Mouse (Mus musculus): ENCODE data around the gene Fam129b.
A peak's percentile ranks its signal among the peaks of the same experiment; 100 is the strongest.
"Not testable (repeated sequence)": the region's sequence is repeated elsewhere in the genome, so short reads cannot be mapped to it uniquely, and the experiment has no call there.

The Fam129b gene

DNA sequence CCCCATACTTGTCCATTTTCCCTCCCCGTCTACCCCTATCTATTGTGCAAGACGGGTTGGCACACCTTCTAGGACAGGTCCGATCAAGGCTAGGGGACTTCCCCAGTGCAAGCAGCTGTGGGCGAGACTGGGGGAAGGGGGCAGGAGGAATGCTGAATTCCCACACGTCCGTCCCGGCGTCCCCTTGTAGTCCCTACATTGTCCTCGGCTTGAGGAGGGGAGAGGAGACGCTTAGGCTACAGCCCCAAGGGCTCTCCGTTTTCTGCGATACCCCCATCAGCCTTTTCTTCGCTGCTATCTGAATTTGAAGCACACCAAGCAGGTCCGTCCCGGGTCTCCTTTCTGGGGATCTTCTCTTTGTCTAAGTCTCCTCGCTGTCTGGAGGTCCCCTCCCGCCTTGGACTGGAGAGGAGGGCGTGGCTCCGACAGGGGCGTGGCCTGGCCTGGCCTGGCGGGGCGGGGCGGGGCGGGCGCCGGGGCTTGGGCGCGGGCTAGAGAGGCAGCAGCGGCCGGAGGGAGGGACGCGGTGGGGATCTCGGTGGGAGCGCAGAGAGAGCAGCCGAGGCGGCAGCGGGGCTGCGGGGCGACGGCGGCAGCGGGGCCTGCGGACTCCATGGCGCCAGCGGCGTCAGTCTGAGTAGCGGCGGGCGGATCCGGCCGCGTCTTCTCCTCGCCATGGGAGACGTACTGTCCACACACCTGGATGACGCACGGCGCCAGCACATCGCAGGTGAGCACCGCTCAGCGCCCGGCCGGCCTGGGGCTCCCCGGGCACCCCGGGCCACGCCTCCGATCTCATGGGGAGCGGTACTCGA is at the start of gene Fam129b:
Gene Fam129b (plus strand): TSS at position 440 of the 815 bp plus-strand sequence.
- DNase-seq: peak; percentile 93

DNA sequence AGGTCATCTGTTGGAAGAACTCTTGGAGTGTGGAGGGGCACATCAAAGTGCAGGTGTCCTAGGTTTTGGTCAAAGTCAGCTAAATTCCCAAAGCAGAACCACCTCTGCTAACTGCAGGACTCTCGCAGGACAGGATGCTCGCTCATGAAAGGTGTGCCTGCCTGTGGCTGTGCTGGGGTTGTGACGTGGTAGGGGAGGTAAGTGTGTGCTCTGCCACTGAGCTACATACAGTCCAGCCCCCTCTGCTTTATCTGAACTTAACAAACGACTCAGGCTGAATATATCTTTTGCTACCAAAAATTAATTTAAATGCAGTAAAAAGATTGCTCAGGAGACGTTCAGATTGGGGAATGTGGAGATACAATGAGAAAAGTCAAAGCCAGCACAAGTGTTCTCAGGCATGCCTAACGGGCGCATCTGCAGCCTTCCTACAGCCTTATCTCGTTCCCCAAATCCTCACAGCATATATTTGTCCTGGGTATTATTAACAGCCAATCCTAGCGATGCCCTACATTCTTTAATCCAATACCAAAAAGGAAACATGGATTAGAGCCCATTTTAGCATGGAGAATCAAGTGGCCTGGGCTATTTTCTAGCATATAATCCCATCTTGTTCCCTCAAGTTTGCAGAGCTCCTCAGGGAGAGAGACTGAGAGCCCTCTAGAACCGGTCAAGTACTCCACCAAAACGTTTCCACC is 46.8 kb upstream of the Fam129b start:
- no peak for DNase-seq

DNA sequence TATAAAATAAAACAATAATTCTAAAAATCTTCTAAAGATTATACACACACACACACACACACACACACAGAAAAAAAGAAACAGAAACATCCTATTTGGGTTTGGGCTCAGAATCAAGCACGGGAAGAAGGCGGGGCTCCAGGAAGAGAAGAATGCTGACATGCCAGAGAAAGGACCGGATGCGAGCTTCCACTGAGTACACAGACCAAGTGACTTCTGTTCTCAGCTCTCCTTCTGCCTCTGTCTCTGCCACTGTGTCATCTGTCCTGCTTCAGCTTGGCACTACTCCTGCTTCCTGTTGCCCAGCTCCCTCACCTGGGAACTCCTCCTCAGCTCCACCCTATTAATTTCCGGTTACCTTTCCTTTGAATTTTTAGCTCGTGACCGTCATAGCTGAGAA is 41.4 kb upstream of the Fam129b start:
- peak; percentile 69 for DNase-seq

DNA sequence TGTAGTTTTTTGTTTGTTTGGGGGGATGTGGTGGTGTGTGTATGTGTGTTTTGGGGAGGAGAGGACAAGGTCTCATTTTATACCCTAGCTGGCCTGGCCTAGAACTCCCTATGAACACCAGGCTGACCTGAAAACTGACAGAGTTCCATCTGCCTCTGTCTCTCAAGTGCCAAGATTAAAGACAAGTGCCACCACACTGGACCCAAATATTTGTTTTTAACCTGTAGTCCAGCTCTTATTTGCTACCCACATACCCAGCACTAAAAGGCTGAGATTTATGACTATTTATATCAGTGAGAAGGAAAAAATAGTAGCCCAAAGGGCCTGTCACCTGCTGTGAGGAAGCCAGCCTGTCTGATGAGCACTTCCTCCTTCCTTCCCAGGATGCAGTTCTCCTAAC is 40.3 kb upstream of the Fam129b start:
- DNase-seq: no peak

DNA sequence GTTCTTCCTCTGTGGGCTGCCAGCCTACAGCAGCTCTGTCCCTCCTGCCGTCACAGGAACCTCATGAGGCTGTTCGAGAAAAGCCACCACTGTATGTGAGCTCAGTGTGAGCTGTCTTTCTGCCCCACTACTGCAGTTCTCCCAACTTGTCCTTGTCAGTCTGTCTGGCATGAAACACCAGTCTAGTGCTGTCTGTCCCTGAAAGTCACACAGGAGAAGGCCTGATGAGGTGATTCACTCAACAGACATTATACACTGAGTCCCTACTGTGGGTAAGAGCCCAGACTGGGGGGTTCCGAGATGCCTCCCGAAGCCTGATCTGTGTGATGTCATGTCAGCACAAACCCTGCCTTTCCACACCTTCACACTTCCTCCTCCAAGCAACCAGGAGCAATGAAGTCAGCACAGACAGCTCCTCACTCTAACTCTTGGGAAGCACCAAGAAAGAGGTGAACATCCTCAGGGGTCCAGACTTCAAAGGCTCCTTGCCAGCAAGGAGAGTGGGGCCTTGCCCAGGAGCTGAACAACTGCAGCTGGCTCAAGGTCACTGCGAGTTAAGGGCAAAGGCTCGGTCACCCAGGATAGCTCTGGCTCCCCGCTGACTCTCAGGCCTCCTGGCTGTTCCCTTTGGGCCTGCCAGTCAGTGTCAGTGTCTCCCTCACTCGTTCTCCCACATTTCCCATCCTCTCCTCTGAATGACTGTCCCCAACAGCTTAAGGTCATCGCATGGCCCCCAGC is 37.6 kb upstream of the Fam129b start:
- DNase-seq: no peak

DNA sequence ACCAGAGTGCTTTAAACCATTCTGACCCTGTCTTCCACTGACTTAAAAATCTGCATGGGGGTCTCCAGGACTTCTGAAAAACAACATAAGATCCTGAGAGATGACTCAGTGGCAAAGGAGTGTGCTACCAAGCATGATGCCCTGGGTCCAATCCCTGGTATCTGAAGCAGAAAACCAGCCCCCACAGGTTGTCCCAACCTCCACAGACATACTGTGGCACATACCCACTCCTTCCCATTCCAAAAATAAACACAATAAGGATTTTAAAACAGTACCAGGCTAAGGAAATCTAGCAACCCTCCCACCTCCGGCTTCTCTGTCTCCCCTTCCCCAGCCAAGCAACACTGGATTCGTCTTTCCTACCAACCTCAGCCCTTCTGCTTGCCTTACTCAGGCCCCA is 36.7 kb upstream of the Fam129b start:
- no peak for DNase-seq

DNA sequence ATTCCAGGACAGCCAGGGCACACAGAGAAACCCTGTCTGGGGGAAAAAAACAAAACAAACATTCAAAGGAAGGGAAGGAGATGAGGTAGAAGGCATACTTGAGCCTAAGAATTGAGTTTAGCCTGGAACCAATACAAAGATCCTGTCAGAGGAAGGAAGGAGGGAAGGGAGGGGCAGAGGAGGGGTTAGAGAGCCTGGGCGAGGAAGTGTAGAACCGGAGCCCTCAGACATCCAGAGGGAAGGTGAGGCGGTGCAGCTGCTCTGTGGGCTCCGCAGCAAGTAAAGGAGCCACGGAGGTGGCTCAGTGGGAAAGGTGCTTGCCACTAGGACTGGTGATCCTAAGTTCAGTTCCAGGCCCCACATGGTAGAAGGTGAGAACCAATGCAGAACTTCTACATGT is 34.8 kb upstream of the Fam129b start:
- DNase-seq: no peak

DNA sequence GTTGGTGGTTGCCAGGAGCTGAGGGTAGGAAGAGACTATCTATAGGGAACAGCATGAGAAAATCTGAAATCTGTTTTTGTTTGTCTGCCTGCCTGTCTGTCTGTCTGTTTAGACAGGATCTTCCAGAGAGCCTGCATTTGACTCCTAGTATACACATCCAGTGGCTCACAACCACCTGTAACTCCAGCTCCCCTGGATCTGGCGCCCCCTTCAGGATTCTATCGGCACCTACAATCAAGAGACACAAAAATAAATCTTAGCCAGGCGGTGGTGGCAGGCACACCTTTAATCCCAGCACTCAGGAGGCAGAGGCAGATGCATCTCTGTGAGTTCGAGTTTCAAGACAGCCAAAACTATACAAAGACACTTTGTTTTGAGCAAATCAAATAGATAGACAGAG is 33.4 kb upstream of the Fam129b start:
- DNase-seq: no peak

DNA sequence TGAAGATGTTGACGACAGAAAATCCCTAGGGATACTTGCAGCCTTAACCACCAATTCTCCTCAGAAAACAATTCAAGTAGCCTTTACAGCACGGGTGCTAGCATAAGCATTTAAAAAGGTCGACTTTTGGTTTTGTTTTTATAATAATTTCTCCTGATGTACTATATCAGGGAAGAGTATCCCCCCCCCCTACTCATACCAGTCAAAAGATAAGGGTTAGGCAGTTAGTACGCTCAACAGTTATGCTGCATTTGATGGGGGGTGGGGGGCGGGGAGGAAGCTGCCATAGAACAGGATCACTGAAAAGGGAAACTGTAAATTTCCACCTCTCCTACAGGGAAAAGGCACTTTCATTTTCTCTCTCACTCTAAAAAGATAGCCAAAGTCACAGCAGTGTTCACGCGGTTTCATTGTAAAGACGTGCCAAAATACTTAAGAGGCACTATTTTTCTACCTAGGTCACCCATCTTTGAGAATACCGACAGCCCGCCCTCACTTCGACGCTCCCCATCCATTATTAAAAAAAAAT is 30.3 kb upstream of the Fam129b start:
- DNase-seq: no peak

DNA sequence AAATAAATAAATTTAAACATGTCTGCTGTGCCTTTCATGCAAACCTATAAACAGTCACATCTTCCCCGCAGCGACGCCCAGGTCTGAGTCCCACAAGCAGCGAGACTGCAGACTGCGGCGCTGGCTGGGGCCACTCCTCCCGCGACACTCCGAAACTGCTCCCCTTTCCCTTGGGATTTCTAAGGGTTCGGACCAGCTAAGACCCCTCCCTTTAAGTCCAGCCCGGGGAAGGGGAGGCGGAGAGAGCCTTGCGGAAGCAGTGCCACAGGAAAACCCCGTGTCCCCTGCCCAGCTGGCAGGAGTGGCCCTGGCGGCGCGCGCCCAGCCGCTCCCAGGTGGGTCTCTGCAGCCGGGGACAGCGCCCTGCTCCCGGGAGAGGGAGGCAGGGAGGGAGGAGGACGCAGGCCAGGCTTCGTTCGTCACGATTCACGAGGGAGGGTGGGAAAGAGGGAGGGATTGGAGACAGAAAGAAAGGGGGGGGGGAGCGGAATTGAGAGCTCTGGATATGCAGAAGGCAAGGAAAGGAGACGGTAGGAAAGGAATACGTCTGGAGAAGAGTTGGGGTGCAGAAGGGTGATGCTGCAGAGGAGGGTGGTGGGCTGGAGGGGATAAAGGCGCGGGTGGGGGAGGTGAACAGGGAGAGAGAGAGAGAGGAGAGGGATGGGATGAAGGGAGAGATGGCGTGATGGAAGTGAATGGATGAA is 29.7 kb upstream of the Fam129b start:
- peak; percentile 63 for DNase-seq

DNA sequence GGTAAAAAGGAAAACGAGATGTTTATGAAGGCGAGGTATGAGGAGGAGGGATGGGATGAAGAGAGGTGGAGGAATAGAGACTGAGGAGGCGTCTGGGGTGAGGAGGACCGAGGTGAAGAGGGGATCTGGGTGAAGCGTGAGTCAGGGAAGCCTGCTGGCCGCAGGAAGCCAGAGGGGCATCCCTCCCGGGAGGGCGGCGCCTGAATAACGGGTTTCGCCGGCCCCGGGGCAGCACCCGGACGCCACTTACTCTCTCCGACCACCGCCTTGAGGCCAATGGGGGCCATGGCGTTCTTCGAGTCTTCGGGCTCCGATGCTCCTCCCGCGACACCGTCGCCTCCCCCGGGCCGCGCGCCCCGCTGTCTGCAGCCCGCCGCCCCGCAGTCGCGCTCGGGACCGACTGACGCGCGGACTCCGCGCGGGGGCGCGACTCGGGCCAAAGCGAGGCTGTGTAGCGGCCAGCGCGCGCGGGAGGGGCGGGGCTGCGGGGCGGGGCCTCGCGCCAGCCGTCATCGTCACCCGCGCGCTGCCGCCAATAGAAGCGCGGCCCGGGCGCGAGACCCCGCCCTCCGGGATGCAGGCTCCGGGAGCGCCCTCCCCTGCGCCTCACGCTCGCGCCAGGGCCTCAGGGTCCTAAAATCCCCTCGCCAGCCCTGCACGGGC is 29.0 kb upstream of the Fam129b start, which contains the start of gene Stxbp1:
Gene Stxbp1 (minus strand): TSS at position 441 of the 663 bp plus-strand sequence.
- peak; percentile 93 for DNase-seq

DNA sequence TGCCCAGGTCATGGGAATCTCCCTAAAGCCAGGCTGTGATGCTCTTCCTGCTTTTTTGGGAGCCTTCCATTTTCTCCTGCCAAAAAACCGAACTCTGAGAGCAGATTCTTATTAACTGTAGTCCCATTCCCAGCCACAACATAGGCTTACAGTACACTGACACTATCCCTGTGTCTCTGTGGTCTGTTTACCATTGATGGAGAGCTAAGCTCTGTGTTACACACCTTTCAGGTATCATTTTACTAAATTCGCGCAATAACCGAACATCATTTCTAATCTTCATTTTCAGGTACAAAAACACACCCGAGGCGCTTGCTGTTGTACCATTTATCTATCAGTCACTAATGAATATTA is 28.5 kb upstream of the Fam129b start:
- DNase-seq: no peak

DNA sequence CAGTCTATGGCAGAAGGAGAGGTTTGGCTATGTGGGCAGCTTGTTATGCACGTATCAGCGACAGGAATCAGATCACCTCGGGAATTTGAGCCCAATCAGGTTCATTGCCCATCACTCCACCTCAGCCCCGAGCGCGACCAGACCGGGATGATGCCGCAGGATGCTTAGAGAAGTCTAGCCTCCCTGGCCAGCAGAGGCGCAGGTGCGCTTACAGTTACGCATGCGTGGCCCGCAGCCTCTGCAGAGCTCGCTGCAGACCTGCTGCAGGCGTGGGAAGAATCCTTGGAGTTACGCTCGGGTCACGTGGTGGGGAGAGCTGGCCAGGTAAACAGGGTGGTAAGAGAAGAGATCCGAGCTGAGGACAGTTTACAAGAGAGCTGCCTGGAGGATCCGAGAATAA is 23.8 kb upstream of the Fam129b start:
- peak; percentile 56 for DNase-seq

DNA sequence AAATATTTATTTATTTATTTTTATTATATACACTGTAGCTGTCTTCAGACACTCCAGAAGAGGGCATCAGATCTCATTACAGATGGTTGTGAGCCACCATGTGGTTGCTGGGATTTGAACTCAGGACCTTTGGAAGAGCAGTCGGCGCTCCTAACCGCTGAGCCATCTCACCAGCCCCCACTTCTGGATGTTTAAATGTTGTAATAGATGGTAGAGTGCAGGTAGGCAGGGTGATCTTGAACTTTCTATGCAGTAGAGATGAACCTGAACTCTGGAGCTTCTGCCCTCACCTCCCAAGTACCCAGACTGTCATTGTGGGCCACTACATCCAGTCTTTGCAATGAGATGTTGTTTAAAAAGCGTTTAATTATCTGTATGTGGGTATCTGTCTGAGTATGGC is 22.2 kb upstream of the Fam129b start:
- not testable (repeated sequence) for DNase-seq

DNA sequence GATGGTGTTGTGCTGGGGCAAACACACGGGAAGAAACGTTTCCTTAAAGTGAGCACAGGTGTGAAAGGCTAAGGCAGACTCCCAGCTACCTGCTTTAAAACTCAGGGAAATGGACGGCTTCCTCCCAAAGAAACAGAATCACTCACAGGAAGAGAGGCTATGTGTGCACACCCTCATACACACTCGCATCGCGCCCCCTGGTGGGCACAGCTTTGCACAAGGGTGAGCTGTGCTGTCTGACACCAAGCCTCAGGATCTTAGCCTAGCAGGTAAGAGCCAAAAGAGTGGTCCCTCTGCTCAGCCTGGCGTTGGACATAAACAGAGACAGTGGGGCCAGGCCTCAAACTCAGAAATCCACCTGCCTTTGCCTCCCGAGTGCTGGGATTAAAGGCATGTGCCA is 21.7 kb upstream of the Fam129b start:
- DNase-seq: peak; percentile 97

DNA sequence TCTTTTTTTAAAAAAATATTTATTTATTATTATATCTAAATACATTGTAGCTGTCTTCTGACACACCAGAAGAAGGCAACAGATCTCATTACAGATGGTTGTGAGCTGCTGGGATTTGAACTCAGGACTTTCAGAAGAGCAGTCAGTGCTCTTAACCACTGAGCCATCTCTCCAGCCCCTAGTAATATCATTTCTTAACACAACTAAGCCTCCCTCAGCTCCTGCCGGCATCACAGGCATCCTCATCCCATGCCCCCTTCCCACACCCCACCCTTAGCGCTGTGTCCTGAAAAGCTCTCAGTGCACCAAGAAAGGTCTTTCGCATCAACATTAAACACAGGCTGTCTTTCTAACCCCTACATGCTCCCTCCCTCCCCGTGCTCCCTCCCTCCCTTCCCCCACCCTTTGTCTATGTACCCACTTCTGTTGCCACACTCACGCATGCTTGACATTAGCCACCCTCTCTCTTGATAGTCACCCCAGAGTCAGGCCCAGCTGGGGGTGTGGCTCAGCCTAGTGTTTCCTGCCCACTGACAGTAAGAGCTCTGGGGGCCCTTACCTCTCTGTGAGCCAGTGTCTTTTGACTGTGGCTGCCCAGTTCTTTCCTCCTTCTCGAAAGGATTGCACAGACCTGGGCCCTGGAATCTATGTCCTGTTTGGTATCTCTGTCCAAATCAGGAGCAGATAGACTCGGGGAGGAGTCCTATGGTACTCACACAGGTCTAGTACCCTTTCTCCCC is 20.7 kb upstream of the Fam129b start:
- DNase-seq: no peak

DNA sequence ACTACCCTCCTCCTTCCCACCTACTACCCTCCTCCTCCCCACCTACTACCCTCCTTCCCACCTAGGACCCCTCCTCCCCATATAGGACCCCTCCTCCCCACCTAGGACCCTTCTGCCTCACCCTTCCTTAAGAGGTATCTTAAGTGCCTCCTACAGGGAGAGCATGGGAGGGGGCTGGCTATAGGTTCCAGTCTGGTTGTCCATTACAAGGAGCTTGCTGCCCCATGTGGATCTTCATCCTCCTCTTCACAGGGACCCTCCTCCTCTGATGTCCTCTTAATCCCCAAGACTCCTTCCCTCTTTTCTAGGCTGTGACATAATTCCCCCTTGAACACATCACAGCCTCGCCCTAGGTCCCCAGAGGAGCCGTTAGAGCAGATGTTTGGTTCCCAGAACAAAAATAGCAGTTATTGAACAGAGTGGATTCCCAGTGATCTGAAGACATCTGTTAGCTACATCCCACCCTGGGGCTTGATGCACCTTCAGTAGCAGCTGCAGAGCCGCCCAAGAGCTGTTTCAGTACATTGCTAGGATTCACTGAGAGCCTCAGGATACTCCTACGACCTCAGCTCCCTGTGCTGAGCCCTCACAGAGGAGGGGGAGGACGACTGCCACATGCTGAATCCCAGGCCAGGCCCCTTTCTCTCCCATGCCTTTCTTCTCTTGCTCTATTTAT is 20.0 kb upstream of the Fam129b start:
- DNase-seq: no peak

DNA sequence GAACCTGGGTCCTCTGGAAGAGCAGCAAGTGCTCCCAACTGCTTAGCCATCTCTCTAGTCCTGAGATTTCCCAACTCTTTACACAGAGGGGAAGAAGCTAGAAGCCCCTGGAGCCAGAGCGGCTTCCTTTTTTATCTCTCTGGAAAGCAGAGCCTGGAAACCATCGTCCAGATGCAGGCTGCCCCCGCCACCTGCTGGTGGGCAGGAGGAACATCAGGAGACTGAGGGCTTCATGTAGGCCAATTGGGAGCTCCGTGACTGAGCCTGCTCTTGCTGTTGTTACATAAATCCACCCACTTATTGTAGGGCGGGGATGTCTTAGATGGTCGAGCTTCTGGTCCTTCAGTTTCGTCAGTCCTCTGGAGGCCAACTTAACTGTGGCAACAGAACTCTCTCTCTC is 18.3 kb upstream of the Fam129b start:
- peak; percentile 88 for DNase-seq

DNA sequence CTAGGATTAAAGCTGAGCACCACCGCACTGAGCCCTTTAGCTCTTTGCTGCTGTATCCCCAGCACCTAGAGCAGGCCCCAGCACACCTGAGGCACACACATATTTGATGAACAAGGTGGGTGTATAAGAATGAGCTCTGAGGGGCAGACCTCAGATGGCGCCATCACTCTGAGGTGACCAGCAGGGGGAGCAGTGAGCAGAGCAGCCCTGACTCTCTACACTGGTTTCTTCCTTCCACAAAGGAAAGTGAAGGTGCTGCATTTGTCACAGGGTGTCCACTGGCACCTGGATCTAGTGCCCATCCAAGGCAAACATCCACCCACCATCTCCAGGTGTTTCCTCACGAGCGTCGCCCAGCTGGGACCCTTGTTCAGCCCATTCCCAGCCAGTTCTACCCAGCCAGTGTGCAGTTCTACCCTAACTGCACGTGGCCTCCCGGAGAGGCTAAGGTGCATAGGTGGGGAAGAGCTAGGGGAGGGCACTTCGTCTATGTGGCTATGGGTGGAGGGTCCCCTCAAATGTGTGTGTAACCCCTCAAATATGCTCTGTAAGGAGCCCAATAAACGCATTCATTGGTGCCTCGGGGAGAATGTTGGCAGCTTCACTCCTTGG is 16.8 kb upstream of the Fam129b start:
- peak; percentile 82 for DNase-seq

DNA sequence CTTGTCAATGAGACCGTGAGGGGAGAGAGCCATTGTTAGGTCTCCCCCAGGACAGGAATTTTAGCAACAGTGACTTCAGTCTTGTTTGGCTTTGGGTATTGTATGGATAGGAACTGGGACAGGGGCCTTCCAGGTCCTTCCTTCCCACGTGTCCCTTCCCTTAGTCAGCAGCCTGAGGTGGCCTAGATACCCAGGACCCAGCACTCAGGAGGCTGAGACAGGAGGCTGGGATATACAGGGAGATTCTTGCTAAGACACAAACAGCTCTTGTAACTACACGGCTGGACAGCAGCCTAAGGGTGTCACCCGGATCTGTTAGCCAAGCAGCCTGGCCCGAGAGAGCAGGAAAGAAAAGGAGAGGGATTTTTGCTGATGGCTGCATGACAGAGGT is 16.3 kb upstream of the Fam129b start:
- no peak for DNase-seq

DNA sequence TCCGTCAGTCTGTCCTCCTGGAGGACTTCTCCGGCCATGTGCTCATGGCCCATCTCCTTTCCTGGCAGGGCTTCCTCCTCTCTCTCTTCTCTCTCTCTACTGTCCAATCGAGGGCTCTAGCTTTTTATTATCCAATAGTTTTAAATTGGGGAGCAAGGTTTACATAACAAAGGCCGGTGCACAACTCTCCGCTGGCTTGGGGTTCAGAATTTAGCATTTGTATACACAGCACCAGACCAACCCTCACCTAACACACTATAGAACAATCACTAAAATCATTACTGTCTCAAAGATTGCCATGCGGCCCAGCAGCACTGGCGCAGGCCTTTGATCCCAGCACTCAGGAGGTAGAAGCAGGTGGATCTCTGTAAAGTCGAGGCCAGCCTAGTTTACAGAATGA is 15.1 kb upstream of the Fam129b start:
- DNase-seq: no peak
